Mouse (Mus musculus): ENCODE data around the gene Gm8765.
"Not testable (repeated sequence)": the region's sequence is repeated elsewhere in the genome, so short reads cannot be mapped to it uniquely, and the experiment has no call there.

Gm8765 gene

DNA sequence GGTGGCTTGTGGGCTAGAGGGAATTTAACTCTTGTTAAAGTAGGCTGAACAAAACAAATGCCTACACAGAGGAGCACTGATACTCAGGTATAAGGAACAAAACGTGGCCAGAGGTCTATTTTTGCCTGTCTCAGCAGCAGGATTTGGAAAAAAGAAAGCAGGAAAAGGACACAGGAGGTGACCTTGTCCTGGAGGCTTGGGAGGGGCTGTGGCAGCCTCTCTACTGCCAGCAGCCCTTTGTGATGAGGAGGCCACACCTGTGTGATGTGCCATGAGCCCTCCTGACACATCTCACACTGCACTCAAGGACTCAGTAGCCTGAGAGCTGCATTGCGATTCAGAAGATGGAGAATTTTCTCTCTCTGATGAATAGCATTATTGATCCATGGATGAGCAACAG, at the start of gene Gm8765:
TSS of gene Gm8765 (plus strand) at position 301 of the 400 bp plus-strand sequence.
- not testable (repeated sequence) for DNase-seq

DNA sequence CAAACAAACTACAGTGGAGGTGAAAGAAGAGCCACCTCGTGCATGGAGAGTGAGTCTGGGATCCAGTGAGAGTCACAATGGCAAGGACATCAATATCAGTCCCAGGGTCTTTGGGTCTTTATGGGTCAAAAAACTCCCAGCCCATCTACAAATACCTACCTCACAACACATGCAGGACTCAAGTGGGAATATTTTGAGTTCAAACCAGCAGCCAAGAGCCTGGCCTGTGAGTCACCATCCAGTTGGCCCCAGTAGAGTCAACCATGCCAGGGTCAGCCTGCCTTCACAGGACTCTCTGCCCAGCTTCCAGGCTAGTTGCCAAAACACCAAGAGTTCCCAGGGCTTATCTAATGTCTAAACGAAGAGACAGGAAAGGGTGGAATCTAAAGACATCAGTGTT, 49.3 kb upstream of the Gm8765 start:
- not testable (repeated sequence) for DNase-seq

DNA sequence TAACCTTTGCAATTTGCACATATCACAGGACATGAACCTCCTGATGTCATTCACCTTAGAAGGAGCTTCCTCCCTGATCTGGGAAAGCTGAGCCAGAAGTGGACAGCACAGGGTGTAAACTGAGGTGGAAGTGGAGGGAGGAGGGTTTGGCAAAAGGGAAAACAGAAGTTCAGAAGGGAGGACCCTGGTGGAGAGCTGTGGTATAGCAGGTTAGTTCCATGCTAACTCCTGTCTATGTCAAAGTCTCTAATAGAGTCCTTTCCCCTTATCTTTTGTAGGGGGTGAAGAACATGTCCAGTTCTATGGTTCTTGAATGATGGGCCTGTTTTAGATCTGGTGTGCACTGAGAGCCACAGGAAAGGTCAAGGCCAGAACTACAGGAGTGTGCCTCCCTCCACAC, 52.2 kb downstream of the Gm8765 start:
- not testable (repeated sequence) for DNase-seq

DNA sequence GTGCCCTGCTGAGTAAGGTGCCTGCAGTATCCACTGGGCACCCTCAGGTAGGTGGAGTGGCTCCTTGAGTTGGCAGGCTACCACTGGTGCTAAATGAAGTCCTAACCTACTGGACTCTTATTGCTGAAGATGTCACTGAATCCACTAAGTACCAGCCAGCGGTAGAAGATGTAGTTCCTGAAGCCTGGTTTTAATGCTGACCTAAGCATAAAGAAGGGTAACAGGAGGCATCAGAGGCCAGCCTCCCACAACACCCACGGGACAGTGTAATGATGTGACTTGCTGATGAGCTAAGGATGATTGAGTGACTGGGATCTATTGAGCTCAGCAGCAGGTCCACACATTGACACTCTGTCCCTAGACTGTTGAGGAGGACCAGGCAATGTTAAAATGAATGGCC, 53.6 kb downstream of the Gm8765 start:
- DNase-seq: no peak

DNA sequence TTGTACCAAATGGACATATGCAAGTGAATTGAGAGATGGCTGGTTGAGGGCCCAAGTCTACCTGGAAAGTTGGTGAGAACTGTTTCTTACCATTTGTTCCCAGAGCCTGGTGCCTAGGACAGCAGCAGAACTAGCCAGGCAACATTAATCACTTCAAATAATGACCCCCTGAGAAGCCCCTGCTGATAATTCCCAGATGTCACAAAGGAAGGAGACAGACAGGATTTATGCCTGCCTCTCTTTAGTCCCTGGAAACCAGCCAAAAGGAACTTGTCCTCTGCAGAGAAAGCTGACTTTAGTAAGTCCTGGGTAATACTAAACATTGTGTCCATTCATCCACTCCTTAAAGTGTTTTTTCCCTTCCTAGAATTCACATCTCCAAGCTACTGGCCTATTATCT, 54.8 kb downstream of the Gm8765 start:
- not testable (repeated sequence) for DNase-seq

Data from kidney, adult 8-10 months (tissue).